Mouse (Mus musculus): ENCODE data around the gene Scgb1b3. TPM values are rescaled to one million over a fixed set of nuclear protein-coding genes. Genes with fewer than 3 reads are reported as not detected.

Gene Scgb1b3
- polyA plus RNA-seq (2014; fragmentation: Nextera tagmentation; extraction: Ambion mirVana): not detected in 2 replicates

DNA sequence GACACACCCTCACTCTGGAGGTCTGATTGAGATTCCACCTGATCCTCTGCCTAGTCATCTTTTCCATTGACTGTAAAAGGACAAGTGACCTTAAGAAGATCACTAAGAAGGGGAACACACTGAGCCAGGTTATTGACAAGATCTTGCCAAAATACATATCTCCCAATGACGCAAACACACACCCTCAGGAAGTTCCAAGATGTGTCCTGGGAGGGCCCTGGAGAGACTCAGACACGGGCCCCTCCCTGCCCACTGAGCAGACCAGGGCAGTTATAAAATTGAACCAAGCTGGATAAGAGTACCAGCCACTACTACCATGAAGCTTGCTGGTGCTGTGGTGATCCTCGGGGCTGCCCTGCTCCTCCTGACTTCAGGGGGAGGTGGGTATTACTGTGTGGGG is at the start of gene Scgb1b3:
Gene Scgb1b3, plus strand, starts transcription at position 301 of the 400 bp plus-strand sequence.
- DNase-seq (ENCODE audit: low spot score) (no peak), ATAC-seq (replicated peaks; ENCODE audit: insufficient number of reproducible peaks, low FRiP score, low TSS enrichment, low read depth) (no peak)
- Histone ChIP-seq H3K9me3 (replicated peaks; ENCODE audit: control insufficient read depth, low read length) (peaks cover 9% of the 10 kb centered on the region), H3K27ac (replicated peaks; ENCODE audit: low read depth, low read length) (no peak within 1 kb of the TSS), H3K36me3 (replicated peaks; ENCODE audit: control insufficient read depth, insufficient read depth, low read depth, low read length) (no peaks in the 10 kb centered on the region), H3K9ac (replicated peaks; ENCODE audit: low read length) (no peak within 1 kb of the TSS), H3K4me1 (ENCODE audit: control insufficient read depth, insufficient read depth, low read length) (no peaks in the 10 kb centered on the region), H3K4me3 (ENCODE audit: low read depth, low read length) (no peak within 1 kb of the TSS), H3K27me3 (ENCODE audit: control insufficient read depth, insufficient read depth, low read length) (no peaks in the 10 kb centered on the region), H3K4me2 (ENCODE audit: low read depth, low read length) (no peak within 1 kb of the TSS)
- WGBS: 61% methylated on average over 3 of the region's 3 CpGs

DNA sequence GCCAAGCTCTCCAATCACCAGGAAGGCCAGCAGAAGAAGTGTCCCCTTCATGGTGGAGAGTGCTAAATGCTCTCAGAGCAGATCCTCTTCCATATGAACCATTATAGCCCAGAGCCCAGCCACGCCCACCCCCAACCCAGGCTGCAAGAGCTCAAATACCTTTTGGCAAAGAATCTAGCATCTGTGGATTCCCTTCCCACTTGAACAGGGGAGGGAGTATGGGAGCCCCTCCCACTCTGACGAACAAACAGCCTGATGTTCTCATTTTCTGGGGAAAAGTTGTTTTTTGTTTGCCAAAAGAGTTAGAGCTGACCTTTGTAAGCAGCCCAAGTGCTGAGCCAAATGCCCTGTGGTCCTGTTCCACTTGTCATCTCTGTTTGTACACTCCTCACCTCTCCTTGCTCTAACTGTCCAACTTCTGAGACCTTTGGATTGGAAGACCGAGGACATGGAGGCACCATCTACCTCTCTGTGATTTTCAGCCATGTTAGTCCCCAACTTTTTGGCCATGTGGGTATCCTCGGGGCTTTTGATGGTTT is 13.3 kb upstream of the Scgb1b3 start, which contains the start of gene Scgb2b3:
Gene Scgb2b3, minus strand, starts transcription at position 51 of the 539 bp plus-strand sequence.
- H3K36me3 ChIP-seq (replicated peaks; ENCODE audit: control insufficient read depth, insufficient read depth, low read depth, low read length): no peaks in the 10 kb centered on the region
- 61% methylated on average over 4 of the region's 4 CpGs for WGBS
- no peaks in the 10 kb centered on the region for H3K4me1 ChIP-seq (ENCODE audit: control insufficient read depth, insufficient read depth, low read length)
- H3K27ac ChIP-seq (replicated peaks; ENCODE audit: low read depth, low read length): no peak within 1 kb of the TSS
- H3K9ac ChIP-seq (replicated peaks; ENCODE audit: low read length): no peak within 1 kb of the TSS
- ATAC-seq (replicated peaks; ENCODE audit: insufficient number of reproducible peaks, low FRiP score, low TSS enrichment, low read depth) (no peak), DNase-seq (ENCODE audit: low spot score) (no peak)
- no peaks in the 10 kb centered on the region for H3K27me3 ChIP-seq (ENCODE audit: control insufficient read depth, insufficient read depth, low read length)
- H3K4me3 ChIP-seq (ENCODE audit: low read depth, low read length): no peak within 1 kb of the TSS
- peaks cover 3% of the 10 kb centered on the region; the same call in 1 of the 2 replicates for H3K9me3 ChIP-seq (replicated peaks; ENCODE audit: control insufficient read depth, low read length)
- no peak within 1 kb of the TSS for H3K4me2 ChIP-seq (ENCODE audit: low read depth, low read length)

Other genes starting within 250 kb of the Scgb1b3 start
- 0.81 and 0.96 TPM in 2 replicates for gene Scn1b, start 248.6 kb upstream of the Scgb1b3 start, polyA plus RNA-seq (2014; fragmentation: Nextera tagmentation; extraction: Ambion mirVana)
- 76.7 and 76.8 TPM in 2 replicates for gene Gramd1a, start 219.7 kb upstream of the Scgb1b3 start, polyA plus RNA-seq (2014; fragmentation: Nextera tagmentation; extraction: Ambion mirVana)
- not detected in 2 replicates for gene Scgb2b2, start 85.1 kb upstream of the Scgb1b3 start, polyA plus RNA-seq (2014; fragmentation: Nextera tagmentation; extraction: Ambion mirVana)
- gene Scgb1b2, start 83.8 kb upstream of the Scgb1b3 start, polyA plus RNA-seq (2014; fragmentation: Nextera tagmentation; extraction: Ambion mirVana): not detected in 2 replicates
- not detected in 2 replicates for gene Scgb2b3, start 13.5 kb upstream of the Scgb1b3 start, polyA plus RNA-seq (2014; fragmentation: Nextera tagmentation; extraction: Ambion mirVana)

Measured in embryonic facial prominence, embryonic 11.5 days (tissue).